Mouse (Mus musculus) left cerebral cortex, postnatal 25 days (tissue): ENCODE data around the gene Efs. TPM values are rescaled to one million over a fixed set of nuclear protein-coding genes. Genes with fewer than 3 reads are reported as not detected.
"Not testable (repeated sequence)": the region's sequence is repeated elsewhere in the genome, so short reads cannot be mapped to it uniquely, and the experiment has no call there.

Experiments used
- DNase-seq, 2 experiments: peaks; one replicate each; pipeline ENCODE4 v3.0.0; 2022; ENCODE audit warnings: low spot score in 2 of 2, mixed read lengths in 1 of 2
- intact Hi-C: fragments of 180-260 bp; cut with DNase I; formaldehyde crosslinking; loops from one replicate; pipeline ENCODE4 v1.15.1; 2025
- total RNA-seq, 2 experiments: library from RNA; stranded (reverse); gene quantifications; 2 replicates each; pipeline ENCODE4 v1.2.3; 2021

Gene Efs
- total RNA-seq, 2 experiments from 2014 or later, result 7.4 to 8.1 TPM

DNA sequence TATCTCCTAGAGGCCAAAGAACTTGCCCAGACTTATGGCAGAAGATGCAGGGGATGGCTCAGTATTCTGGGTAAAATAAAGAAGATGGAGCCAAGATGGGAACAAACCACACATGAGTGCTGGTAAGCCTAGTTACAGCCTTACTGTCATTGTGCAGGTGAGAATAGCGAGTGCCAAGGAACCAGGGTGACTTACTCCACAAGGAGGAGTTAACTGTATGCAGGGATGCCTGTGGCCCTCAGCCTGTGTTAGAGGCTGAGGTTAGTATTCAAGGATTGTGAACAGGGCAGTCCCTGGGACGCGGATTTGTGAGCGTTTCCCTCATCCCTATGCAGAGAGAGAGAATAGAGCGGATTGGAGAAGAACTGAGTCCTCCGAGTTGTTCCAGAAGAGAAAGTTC lies 25.7 kb upstream of the Efs start:
- intact Hi-C loops, result no loop called here
- DNase-seq, result no peak

DNA sequence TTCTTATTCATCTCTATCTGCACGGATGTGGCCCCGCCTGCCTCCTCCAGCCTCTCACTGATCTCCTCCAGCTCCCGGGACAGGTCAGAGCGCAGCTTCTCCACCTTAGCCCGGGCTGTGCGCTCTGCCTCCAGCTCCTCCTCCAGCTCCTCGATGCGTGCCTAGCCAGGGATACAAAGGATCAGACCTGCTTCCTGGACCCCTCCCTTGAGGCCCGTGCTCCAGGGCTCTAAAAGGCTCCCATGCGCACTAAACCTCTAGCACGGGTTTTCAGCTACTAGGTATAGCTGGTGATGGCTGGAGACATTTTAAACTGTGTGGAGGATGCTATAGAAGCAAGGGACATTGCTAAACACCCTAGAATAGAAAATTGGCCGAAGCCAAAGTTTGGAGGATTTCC lies 24.6 kb upstream of the Efs start:
- intact Hi-C loops, result no loop called here

DNA sequence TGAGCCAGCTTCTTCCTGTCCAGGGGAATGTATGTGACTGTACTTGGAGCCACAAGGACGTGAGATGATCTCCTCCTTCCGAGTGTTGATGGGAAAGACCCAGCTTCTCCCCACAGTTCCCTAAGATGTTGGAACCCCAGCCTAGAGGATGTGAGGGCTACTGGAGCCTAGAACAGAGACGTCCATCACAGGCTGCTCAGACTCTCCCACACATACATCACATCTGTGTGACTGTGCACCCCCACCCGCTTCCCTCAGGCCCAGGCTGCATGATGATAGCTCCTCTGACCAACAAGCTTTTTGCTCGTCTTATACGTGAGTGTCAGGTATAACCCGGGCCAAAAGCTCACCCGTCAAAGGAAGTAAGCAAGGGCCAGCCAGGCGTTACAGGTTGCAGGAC lies 22.9 kb upstream of the Efs start:
- intact Hi-C loops, result loop anchor here (1.0 kb wide), 1 partner anchor 26 kb away; no protein-coding TSS in a partner anchor
- no peak for DNase-seq

More for the DNA sequence above, 24.6 kb upstream of the Efs start:
- no peak for DNase-seq

DNA sequence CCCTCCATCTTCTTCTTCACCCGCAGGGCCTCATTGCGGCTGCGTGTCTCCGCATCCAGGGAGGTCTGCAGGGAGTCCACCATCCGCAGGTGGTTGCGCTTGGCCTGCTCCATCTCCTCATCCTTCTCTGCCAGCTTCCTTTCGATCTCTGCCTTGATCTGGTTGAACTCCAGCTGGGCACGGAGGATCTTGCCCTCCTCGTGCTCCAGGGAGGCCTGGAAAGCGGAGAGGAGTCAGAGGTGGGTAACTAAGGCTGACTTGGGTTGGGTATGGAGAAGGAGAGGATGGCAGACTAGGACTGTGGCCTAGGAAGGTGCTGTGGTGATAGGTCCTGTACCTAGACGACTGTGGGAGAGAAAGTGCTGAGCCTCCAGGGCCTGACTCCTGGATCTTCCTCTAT lies 21.1 kb upstream of the Efs start:
- intact Hi-C loops, DNase-seq: not testable (repeated sequence)

DNA sequence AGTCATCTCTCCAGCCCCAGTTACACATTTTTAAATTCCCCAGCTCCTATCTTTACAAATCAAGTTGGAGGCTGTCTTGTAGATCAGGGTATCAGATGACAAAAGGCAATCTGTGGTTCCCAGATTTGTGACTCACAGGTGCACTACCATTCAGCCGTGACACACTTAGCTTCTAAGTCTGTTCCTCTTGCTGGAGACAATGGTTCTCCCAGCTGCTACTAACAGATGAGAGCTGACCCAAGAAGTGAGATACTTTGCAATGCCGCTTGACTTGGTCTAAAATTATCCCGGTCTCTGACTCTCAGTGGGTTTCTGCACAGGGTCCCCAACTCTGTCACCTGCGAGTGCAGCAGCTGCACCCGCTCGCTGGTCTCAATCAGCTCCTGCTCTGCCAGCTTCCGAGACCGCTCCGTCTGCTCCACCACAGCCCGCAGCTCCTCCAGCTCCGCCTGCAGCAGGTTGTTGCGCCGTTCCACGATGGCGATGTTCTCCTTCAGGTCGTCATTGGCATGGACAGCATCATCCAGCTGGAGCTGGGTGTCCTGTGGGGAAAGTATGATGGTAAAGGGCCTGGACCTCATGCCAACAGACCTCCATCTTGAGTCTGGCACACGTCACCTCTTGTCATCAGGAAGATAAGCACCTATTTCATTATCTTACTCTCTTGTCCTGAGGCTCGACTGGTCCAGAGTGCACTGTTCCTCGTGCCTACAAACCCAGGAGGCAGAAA lies 20.2 kb upstream of the Efs start:
- no peak for DNase-seq
- intact Hi-C loops, result no loop called here

DNA sequence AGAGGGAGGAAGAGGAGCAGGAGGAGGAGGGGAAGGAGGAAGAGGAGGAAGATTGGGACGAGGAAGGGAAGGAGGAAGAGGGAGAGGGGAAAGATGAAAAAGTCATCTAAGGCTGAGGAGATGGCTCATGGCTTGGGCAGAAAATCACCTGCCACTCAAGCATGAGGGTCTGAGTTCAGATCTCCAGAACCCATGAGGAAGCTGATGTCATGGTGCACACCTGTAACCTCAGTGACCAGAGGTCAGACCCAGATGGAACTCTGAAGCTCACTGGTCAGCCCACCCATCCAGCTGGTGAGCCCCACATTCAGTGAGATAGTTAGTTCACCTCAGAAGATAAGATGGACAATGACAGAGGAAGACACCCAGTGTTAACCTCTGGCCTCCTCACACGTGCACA lies 19.0 kb upstream of the Efs start:
- intact Hi-C loops, result no loop called here
- no peak for DNase-seq

DNA sequence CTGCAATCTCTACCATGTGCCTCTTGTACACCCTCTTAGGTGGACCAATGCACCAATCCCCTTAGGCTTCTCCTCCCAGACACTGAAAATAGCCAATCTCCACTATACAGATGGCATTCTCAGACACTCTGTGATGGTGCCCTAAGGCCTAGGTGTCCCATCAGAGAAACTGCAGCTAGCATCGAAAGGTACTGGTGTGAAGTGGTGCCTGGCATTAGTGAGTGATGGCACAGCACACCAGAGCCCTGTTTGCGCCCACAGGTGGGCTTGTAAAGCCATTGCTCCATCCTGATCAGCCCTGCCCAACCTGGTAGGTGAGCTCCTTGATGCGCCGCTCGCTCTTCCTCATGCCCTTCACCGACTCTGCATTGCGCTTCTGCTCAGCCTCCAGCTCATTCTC lies 18.0 kb upstream of the Efs start:
- DNase-seq, result no peak
- intact Hi-C loops, result no loop called here

DNA sequence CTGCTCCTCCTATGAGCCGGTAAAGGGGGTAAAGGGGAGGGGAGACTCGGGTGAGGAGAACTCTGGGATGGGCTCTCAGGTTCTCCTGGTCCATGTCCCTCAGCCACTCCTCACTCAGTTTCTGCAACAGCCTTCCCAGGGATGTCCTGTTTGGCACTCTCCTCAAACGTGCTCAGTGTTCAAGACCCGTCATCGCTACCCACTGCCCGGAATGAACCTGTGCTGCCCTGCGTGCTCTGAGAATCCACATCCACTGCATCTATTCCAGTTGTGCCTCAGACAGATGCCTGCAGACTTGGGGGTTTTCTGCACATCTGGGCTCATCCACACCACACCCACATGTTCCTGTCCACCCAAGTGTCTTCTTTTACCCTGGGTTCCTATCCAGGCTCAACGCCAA lies 16.6 kb upstream of the Efs start:
- intact Hi-C loops, result no loop called here

DNA sequence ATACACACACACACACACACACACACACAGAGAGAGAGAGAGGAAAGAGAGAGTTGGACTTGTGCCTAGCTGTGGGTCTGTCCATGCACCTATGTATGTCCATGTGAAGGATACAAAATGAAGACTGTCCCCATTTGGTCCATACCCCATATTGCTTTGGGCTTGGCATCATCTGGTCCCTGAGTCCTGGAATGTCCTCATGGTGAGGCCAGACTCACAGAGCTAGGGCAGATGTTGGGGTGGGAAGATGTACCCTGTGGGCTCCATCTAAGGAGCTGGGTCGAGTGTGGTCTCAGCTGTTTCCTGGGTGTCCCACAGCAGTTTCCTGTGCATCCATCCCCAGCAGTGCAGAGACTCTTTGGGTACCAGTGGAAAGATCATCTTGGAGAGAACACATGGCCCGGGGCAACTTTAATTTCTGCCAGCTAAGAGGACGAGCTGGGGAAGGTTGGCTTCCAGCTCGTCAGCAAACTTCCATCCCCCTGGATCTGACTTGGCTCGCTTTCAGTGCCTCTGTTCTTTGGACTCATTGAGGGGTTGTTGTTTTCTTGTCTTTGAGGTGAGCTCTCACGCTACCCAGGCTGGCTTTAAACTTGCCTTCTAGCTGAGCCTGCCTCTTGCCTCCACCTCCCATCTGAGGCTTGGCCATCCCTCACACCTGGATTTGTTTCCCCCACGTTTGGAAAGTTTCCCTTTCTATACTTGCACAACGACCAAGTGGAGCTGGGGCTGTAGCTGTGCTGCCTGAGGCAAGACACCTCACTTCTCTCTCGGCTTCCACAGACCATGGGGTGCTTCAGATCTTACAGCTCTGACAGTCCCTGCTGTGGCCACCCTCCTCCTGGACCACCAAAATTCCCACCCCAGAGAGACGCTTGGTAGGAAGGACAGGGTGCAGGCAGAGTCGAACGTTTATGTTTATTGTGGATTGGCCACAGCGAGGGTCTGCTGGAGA lies 15.4 kb upstream of the Efs start:
- intact Hi-C loops, result no loop called here
- DNase-seq, result no peak

More for the DNA sequence above, 16.6 kb upstream of the Efs start:
- no peak for DNase-seq

DNA sequence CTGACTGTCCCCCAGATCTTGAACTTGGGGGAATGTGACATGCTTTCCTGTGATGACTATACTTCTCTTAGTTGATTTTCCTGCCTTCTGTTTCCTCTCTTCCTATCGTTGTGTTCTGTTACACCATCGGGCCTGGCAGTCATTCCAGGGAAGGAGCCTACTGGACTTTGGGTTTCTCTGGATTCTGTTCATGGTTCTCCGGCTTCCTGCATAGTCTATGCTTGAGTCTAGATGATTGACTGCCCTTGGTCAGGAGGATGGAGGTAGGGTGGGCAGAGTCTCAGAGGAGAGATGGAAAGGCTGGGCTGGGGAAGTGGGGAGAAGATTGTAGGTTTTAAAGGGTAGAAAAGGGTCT lies 14.2 kb upstream of the Efs start:
- DNase-seq, result no peak
- intact Hi-C loops, result no loop called here

DNA sequence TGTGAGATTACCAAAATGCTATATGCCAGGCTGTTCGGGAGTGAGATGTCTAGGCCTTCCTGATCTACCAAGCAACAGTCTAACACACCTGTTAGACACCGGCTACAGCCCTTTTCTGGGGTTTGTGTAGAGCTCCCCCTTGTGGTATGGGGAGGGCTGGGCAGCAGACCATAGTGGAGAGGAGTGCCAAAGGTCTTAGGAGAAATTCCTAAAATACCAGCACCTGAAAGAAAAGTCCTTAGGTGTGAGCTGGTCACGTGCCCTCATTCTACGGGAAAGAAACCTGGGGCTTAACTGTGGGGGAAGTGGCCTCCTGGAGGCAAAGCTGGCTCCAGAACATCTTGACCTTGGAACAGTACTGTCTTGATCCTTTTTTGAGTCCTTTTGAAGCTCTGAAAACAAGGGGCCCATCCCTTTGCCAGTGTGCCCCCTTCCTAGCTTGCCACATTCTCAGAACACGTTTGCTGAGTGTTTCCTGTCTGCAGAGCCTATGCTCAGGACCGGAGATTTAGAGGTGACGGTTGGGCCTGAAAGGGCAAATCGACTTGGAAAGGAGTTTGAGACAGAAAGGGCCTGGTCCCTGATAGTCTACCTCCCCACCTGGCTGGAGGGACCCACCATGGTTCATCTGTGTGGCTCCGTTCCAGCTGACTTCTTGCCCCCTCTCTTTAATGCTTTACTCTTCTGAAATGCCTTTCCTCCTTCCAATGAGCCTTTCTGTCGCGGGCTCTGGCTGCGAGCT lies 13.7 kb upstream of the Efs start:
- peak; percentile 21 to 40 for DNase-seq
- intact Hi-C loops, result loop anchor here (1.0 kb wide), 2 partner anchors 39 to 45 kb away; no protein-coding TSS in a partner anchor

DNA sequence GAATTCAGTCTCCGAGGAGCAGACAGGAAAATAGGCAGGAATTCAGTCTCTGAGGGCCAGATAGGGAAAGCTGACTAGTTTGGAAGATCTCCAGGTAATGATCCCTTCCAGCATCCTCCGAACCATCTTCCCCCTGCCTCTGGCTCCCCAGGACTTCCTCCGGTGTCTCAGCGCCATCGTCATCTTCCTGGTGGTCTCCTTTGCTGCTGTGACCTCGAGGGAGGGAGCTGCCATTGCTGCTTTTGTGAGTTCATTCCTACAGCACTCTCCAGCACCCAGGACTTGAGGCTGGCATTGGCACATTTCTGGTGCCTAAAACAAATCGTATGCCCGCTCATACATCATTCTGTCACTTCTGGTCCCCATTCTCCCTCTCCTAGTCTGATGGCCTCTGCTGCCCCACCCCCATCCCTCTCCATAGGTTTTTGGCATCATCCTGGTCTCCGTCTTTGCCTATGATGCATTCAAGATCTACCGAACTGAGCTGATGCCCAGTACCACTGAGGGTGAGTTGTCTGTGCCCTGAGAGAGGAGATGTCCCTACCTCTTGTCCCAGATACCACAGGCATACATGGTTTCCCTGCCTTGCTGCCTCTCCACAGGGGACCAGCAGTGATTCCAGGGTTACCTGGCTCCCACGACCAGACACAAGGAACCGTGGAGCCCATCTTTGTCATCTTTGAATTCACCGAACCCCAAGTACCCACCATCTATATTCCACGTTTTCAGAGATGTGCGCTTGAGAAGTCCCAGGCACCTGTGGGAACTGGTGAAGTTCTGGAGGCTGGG lies 12.7 kb upstream of the Efs start:
- intact Hi-C loops, result loop anchor here (1.0 kb wide), 2 partner anchors 38 to 44 kb away; no protein-coding TSS in a partner anchor
- no peak for DNase-seq

DNA sequence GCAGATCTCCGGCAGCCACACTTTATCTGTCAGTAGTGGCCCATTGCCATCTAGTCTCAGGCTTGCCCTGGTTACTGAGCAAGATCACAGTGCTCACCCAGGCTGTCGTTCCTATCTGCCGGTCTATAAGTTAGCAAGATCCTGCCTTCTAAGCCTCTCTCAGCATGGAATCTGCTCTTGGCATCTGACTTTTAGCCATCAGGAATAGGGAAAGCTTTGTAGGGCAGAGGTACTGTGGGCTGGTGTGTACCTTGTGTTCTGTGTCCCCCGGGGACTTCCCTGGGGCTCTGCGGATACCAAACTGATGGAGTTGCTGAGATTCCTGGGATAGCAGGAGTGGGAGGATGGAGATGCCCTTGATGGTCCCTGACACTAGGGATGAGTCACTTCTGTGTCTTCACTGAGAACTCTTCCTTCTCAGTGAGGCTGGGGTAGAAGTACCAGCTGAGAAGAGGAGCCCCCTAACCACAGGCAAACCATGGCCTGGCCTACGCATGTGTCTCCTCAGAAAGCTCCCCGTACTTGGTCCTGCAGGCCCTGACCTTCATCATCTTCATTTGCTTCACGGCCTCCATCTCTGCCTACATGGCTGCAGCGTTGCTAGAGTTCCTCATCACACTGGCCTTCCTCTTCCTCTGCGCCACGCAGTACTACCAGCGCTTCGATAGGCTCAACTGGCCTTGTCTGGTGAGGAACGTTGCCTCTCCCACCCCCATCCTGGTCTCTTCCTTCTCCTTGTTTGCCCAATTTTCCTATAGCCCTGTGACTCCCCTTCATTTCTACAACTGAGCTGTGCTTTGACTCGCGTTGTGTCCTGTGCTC lies 11.6 kb upstream of the Efs start:
- intact Hi-C loops, result no loop called here
- DNase-seq, result no peak

DNA sequence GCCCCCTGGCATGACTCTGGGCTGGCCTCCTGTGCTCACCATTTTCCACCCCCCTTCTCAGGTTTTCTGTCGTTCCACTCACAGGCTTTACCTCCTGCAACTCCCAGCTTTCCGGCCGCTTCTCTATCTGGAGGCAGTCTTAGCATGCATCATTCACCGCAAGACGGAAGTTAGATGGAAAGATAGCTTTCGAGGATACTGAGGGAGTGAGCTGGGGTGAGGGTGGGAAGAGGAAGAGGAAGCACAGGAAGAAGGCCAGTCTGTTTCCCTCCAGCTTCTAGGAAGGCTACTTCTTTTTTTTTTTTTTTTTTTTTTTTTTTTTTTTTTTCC lies 10.9 kb upstream of the Efs start:
- DNase-seq, result no peak
- intact Hi-C loops, result no loop called here

DNA sequence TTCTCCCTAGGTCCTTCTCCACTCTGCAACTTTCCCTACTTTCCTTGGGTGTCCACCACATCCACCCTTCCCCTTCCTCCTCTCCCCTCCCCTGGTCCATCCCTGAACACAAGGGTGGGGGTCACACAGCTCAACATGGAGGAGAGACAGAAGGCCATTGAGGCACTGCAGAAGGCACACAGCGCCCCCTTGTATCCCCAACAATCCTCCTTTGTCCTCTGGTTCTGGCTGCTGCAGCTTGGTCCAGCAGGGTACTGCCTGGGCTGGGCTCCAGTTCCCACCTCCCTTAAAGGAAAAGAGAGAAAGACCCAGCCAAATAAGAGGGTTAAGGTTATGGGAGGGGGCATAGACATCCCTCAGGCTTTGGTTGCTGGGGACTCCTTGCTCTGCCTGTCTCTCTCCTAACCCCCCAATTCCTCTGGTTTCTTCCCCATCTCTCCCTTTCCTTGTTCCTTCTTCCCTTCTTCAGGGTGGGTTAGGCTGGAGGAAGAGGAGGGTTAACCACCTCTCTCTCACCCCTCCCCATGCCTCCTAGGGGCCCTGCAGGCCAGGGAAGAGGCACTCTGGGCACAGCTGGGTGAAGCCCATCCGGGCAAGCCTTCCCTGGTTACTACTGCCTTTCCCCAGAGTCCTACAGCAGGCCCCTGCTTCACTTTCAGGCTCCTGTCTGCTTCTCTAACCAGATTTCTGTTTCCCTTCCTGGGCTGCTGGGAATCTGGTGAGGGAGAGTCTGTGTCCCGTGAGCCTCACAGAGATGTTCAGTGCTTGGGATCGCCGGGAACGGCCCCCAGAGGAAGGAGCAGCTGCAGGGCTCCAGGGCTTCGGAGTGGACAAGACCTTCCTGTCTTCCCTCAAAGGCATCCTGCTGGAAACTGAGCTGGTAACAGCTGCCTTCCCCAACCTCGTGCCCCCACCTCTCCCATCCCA lies 10.2 kb upstream of the Efs start, which contains the start of gene Cmtm5:
Gene Cmtm5, plus strand, starts transcription at position 358 of the 927 bp plus-strand sequence.
- DNase-seq, result peak; percentile 42 to 75
- intact Hi-C loops, result no loop called here

DNA sequence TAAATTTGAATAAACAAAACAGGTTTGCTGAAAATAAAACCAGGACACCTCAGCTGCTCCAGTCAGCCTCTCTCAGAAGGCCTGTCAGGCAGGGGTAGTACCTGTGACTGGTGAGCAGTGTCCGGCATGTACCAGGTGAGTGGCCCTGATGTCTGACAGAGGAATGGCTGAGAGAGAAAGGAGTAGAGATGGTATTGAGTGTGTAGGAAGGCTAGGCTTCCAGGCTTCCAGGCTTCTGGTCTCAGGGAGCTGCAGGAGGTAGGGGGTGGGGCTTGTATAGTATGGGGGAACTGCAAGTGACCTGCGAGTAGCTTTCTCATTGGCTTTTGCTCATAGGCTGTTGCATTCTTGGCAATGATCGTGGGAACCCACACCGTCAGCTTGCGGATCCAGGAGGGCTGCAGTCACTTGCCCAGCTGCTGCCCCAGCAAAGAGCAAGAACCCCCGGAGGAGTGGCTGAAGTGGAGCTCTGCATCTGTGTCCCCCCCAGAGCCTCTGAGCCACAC lies 6.8 kb upstream of the Efs start, which contains the start of gene Il25:
Gene Il25, plus strand, starts transcription at position 51 of the 506 bp plus-strand sequence.
- no peak for DNase-seq
- intact Hi-C loops, result no loop called here

DNA sequence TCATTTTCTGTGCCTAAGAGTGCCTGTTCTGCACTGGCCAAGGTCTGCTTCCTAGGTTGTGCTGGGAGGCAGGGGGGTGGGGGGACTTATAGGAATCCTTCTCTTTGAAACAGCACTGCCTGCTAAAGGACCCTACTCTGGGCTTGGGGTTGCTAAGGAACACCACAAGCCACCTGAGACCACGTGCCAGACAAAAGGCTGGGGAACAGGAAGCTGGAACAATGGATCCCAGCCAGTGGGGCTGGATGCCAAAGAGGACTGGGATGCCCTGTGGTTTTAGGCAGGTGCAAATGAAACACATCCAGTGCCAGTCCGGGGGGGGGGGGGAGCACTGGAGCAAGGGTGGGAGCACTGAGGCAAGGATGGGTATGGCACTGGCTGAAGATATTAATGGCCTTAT lies 4.5 kb upstream of the Efs start:
- no peak for DNase-seq
- intact Hi-C loops, result no loop called here
